Comparison of ENCODE assay signal across 11 mouse cellular contexts in the genomic region with DNA sequence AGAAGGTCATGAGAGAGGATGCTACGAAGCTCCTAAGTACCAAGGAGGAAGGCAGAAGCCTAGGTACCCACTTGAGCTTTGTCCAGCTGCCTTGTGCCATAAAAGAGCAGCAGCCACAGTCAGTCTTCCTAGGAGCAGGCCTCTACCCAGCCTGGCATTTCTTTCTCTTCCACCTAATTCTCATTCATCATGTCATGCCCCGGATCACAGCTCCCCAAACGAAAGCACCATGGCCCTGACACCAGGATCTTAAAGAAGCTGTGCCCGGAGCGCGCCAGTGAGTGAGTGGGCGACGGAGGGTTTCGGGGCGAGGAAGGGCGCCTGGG.
DNase-seq lines count a peak whose midpoint lies in the region; ATAC-seq and TF ChIP-seq lines count a peak whose summit lies in the region.
"Had no signal": no experiment of that assay in that cellular context is flagged by ENCODE, and none has a peak within 500 bp of the region (broad histone marks: within the 10 kb centered on the region; RNA-seq: fewer than 3 reads in every experiment).

No protein-coding gene starts in this region.

- peak overlapping the region; percentile 52 for H3K4me2 ChIP-seq in forebrain, embryonic 13.5 days
- peak overlapping the region; percentile 54 for H3K4me2 ChIP-seq in limb, embryonic 12.5 days
- H3K4me2 ChIP-seq: liver, embryonic 11.5 days had no signal

- peak overlapping the region; percentile 27 for H3K9ac ChIP-seq in forebrain, embryonic 13.5 days
- H3K9ac ChIP-seq in limb, embryonic 12.5 days (replicated peaks): 0 out of 2 replicates have a peak overlapping the region, but pooled peaks have one; percentile 5

- H3K27me3 ChIP-seq in E14TG2a.4 (ENCODE audit: insufficient read depth, low read length): peaks cover 20% of the 10 kb centered on the region
- no peaks in the 10 kb centered on the region for H3K27me3 ChIP-seq in forebrain, embryonic 13.5 days
- peaks cover 11% of the 10 kb centered on the region for H3K27me3 ChIP-seq in limb, embryonic 12.5 days

- no peak; the same call in 1 of the 2 replicates for ATAC-seq in forebrain, embryonic 13.5 days
- ATAC-seq in limb, embryonic 12.5 days (ENCODE audit: insufficient number of reproducible peaks, insufficient read depth, low FRiP score, low TSS enrichment, low read depth): no peak

- intact Hi-C loops in gastrocnemius, adult 2 months (cut with DNase I): no loop called here
- intact Hi-C loops in gastrocnemius, postnatal 14 days (cut with DNase I; ENCODE audit: low total_unique reads): no loop called here

- H3K4me1 ChIP-seq in E14TG2a.4 (replicated peaks; ENCODE audit: low read depth, low read length): peaks cover 7% of the 10 kb centered on the region
- H3K4me1 ChIP-seq in forebrain, embryonic 13.5 days: peaks cover 25% of the 10 kb centered on the region
- peaks cover 20% of the 10 kb centered on the region for H3K4me1 ChIP-seq in limb, embryonic 12.5 days (replicated peaks)

- no peaks in the 10 kb centered on the region for H3K36me3 ChIP-seq in E14TG2a.4 (ENCODE audit: insufficient read depth, low read length)
- no peaks in the 10 kb centered on the region for H3K36me3 ChIP-seq in forebrain, embryonic 13.5 days (ENCODE audit: poor library complexity, severe bottlenecking)
- no peaks in the 10 kb centered on the region for H3K36me3 ChIP-seq in limb, embryonic 12.5 days

- no peaks in the 10 kb centered on the region for H3K9me3 ChIP-seq in E14TG2a.4 (ENCODE audit: low read length)
- no peaks in the 10 kb centered on the region for H3K9me3 ChIP-seq in forebrain, embryonic 13.5 days (replicated peaks)
- H3K9me3 ChIP-seq in limb, embryonic 12.5 days: no peaks in the 10 kb centered on the region

- WGBS in forebrain, embryonic 13.5 days: 39% methylated on average over 11 of the region's 11 CpGs
- WGBS in limb, embryonic 12.5 days: 7% methylated on average over 11 of the region's 11 CpGs

- H3K27ac ChIP-seq in gastrocnemius, adult 2 months: no peak overlapping the region
- H3K27ac ChIP-seq in forebrain, embryonic 13.5 days: peak overlapping the region; percentile 57
- no peak overlapping the region for H3K27ac ChIP-seq in limb, embryonic 12.5 days

- TF ChIP-seq CTCF in gastrocnemius, adult 2 months (IDR thresholded peaks at IDR 0.05): no peak
- TF ChIP-seq CTCF in E14TG2a.4 (conservative IDR thresholded peaks at IDR 0.05; ENCODE audit: low read length): no peak

- 0 out of 2 replicates have a peak overlapping the region, but pooled peaks have one; percentile 23 for H3K4me3 ChIP-seq in gastrocnemius, adult 2 months
- peak overlapping the region; percentile 70 for H3K4me3 ChIP-seq in E14TG2a.4 (replicated peaks; ENCODE audit: low read length)
- peak overlapping the region; percentile 17; the same call in 1 of the 2 replicates for H3K4me3 ChIP-seq in forebrain, embryonic 13.5 days
- peak overlapping the region; percentile 25 for H3K4me3 ChIP-seq in limb, embryonic 12.5 days (replicated peaks)

- no peak for DNase-seq in gastrocnemius, adult 2 months
- no peak for DNase-seq in gastrocnemius, postnatal 14 days
- DNase-seq in adrenal gland, adult 2 months: no peak
- no peak for DNase-seq in thymus, postnatal 10 days (ENCODE audit: low spot score in 2 of 2)
- no peak for DNase-seq in adrenal gland, postnatal 10 days
- DNase-seq: kidney, postnatal 36 days; thymus, postnatal 36 days had no signal

Comparison
In these comparisons a context has a peak if more than half of its experiments do, and no peak if none do; other contexts are left out.
1. H3K4me3 ChIP-seq: peak in every context shown above with its lines; median percentile 70 in E14TG2a.4; 25 in limb, embryonic 12.5 days; 23 in gastrocnemius, adult 2 months; 17 in forebrain, embryonic 13.5 days.